Mouse (Mus musculus) liver, embryonic 14.5 days (tissue): Measurements from ENCODE around the gene Klf6. TPM values are rescaled to one million over a fixed set of nuclear protein-coding genes. Genes with fewer than 3 reads are reported as not detected.

Source experiments
- ATAC-seq: fragments of 200-750 bp; cut with Nextera tagmentation; 2 replicates; pipeline ENCODE4 v1.8.0; 2017; ENCODE audit warnings: moderate number of reproducible peaks, mild to moderate bottlenecking, moderate library complexity; ENCODE audit not compliant: insufficient read depth
- DNase-seq, 3 experiments: peaks; one replicate each; pipeline ENCODE4 v3.0.0-alpha.2; 2012 to 2013; ENCODE audit warnings: low read depth in 3 of 3, low spot score in 3 of 3
- H3K27ac ChIP-seq: fragments of 300-500 bp; sonication (generic); 2 replicates; pipeline ENCODE4 v1.5.1; 2014; ENCODE audit warnings: moderate library complexity, mild to moderate bottlenecking, control low read depth, inconsistent platforms
- H3K27me3 ChIP-seq: fragments of 300-500 bp; sonication (generic); 2 replicates; pipeline ENCODE4 v1.6.1; 2014; ENCODE audit warnings: mild to moderate bottlenecking, low read length, moderate library complexity; ENCODE audit not compliant: control insufficient read depth, insufficient read depth
- H3K36me3 ChIP-seq: fragments of 300-500 bp; sonication (generic); replicated peaks from 2 replicates; pipeline ENCODE4 v1.6.1; 2014; ENCODE audit warnings: low read depth; ENCODE audit not compliant: control insufficient read depth, insufficient read depth
- H3K4me1 ChIP-seq, 2 experiments: fragments of 200-500 bp in 1 of 2; fragments of 300-500 bp in 1 of 2; sonication (generic) in 1 of 2; replicated peaks; 2 replicates each; pipeline ENCODE4 v1.6.1; 2012 to 2014; ENCODE audit warnings: antibody characterized with exemption in 1 of 2, inconsistent platforms in 1 of 2, low read length in 1 of 2; ENCODE audit not compliant: control insufficient read depth in 2 of 2, insufficient read depth in 2 of 2
- H3K4me2 ChIP-seq: fragments of 300-500 bp; sonication (generic); 2 replicates; pipeline ENCODE4 v1.6.1; 2014; ENCODE audit warnings: low read depth, mild to moderate bottlenecking, control low read depth, moderate library complexity
- H3K4me3 ChIP-seq, 2 experiments: fragments of 200-500 bp in 1 of 2; fragments of 300-500 bp in 1 of 2; sonication (generic) in 1 of 2; 2 replicates each; pipeline ENCODE4 v1.5.1; 2012 to 2014; ENCODE audit warnings: low read depth in 2 of 2, low read length in 2 of 2, mild to moderate bottlenecking in 2 of 2, control low read depth in 1 of 2, inconsistent platforms in 1 of 2, moderate library complexity in 1 of 2; ENCODE audit not compliant: insufficient read depth in 1 of 2
- H3K9ac ChIP-seq: fragments of 300-500 bp; sonication (generic); replicated peaks from 2 replicates; pipeline ENCODE4 v1.6.1; 2014; ENCODE audit warnings: mild to moderate bottlenecking, control low read depth, moderate library complexity
- H3K9me3 ChIP-seq: fragments of 300-500 bp; sonication (generic); 2 replicates; pipeline ENCODE4 v1.6.1; 2016; ENCODE audit warnings: low read length, mixed read lengths; ENCODE audit not compliant: control insufficient read depth
- CTCF ChIP-seq: IDR thresholded peaks from 2 replicates; pipeline ENCODE4 v1.5.1; 2016; ENCODE audit warnings: antibody characterized with exemption, low read depth, control low read depth
- EP300 ChIP-seq: IDR thresholded peaks from 2 replicates; pipeline ENCODE4 v1.6.1; 2016; ENCODE audit warnings: antibody characterized with exemption, low read depth
- WGBS: fragments of 180-500 bp; shearing (Covaris S2); extraction: QIAGEN DNeasy Blood & Tissue Kit; methylation state at CpG from one replicate; pipeline ENCODE4 v1.1.7; 2014; ENCODE audit not compliant: insufficient replicate concordance; 5-methylcytosine and 5-hydroxymethylcytosine counted together
- polyA plus RNA-seq, 2 experiments: library from polyadenylated mRNA; depleted of rRNA in 1 of 2; stranded (reverse) in 1 of 2; unstranded in 1 of 2; fragments of >200 nt; fragmentation: Nextera tagmentation in 1 of 2; extraction: Ambion mirVana in 1 of 2; gene quantifications; 2 replicates each; pipeline versions ENCODE4 v1.2.1 to v1.2.3; 2012 to 2014

Klf6 gene
- polyA plus RNA-seq, 2 experiments: 4.5 to 12.5 TPM

DNA sequence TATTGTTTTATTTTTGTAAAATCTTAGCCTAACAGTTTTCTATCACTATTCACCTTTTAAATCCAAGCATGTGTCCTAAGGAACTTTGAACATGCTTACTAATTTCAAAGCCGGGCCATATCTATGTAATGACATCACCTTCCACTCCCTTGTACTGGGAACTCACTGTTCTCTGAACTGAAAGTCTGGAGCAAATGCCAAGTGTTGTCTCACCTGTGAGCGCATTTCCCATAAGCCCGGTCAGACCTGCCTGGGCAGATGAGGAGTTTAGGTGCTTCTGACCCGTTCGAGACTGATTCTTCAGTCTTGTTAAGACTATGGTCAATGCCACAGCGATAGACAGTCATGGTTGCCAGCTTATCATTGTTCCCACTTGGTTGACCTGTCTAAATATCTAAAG is 19.9 kb upstream of the Klf6 start:
- DNase-seq (no peak), ATAC-seq (no peak)
- 53% methylated on average over 6 of the region's 6 CpGs for WGBS
- Histone ChIP-seq H3K9me3 (no peaks in the 10 kb centered on the region), H3K4me2 (no peak overlapping the region), H3K4me1 (peaks cover 4 to 10% of the 10 kb centered on the region in 2 experiments), H3K27ac (no peak overlapping the region), H3K9ac (no peak overlapping the region), H3K4me3 (no peak overlapping the region), H3K36me3 (no peaks in the 10 kb centered on the region), H3K27me3 (no peaks in the 10 kb centered on the region)
- TF ChIP-seq CTCF: no peak
- TF ChIP-seq EP300: no peak

DNA sequence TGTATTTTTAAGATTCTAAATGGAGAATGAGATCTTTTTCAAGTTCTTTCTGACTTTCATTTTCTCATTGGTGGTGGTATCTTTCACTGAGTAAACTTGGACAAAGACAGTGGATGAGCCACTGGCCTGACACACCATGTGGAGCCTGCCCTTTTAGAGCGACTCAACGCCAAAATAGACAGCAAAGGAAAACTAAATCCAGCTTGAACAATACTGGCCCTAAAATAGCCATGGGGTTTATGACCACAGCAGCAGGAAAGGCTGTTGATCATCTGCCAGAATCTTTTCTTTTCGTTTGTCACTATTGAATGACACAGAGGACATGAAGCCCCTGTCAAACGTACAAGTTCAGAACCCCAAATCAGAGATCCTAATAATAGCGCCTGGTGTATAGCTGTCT is 18.4 kb upstream of the Klf6 start:
- Histone ChIP-seq H3K36me3 (no peaks in the 10 kb centered on the region), H3K27ac (no peak overlapping the region), H3K4me2 (no peak overlapping the region), H3K9ac (no peak overlapping the region), H3K4me3 (no peak overlapping the region), H3K9me3 (no peaks in the 10 kb centered on the region), H3K4me1 (peaks cover 4 to 16% of the 10 kb centered on the region in 2 experiments), H3K27me3 (no peaks in the 10 kb centered on the region)
- DNase-seq (no peak), ATAC-seq (no peak)
- WGBS: 35% methylated on average over 5 of the region's 5 CpGs
- TF ChIP-seq CTCF (no peak), EP300 (no peak)

DNA sequence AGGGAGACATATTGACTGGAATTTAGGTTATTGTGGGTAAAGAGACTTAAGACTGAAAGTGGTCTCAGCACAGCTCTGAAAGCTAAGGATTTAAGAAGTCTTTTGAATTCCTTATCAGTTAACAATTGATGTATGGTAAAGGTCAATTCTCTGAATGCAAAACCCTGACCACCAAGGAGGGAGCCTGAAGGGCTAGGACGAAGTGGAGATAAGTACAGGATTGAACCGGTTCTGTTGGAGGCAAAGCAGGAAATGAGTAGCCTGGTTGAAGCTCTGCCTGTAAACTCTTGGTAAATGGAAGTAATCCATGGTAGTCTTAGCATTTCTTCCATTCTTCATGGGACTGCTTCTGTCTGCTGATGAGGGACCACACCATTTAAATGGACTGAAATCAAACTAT is 17.5 kb upstream of the Klf6 start:
- TF ChIP-seq CTCF (no peak), EP300 (no peak)
- WGBS: 19% methylated on average over 2 of the region's 2 CpGs
- DNase-seq: no peak

DNA sequence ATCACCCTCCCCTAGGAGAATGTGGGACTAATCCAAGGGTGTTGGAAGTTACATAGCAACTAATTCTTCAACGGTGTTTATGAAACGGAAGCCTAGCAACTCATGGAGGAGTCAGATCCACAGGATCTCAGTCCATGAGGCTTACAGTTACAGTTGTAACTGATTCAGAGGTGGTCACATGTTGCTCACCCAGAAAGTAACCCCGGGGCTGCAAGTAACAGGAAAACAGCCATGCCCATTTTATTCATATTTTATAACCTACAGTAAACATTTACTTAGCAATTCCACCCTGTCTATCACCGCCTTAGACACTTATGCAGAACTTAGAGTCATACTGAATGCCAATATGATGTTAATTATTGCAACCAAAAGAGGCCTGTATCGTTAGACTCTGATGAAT is 16.9 kb upstream of the Klf6 start:
- Histone ChIP-seq H3K27ac (no peak overlapping the region), H3K4me3 (no peak overlapping the region), H3K9me3 (no peaks in the 10 kb centered on the region), H3K4me2 (no peak overlapping the region), H3K9ac (no peak overlapping the region), H3K4me1 (peaks cover 4 to 16% of the 10 kb centered on the region in 2 experiments), H3K36me3 (no peaks in the 10 kb centered on the region), H3K27me3 (no peaks in the 10 kb centered on the region)
- ATAC-seq (no peak), DNase-seq (no peak)
- no peak for TF ChIP-seq CTCF
- WGBS: 70% methylated on average over 5 of the region's 5 CpGs

More for the DNA sequence above, 17.5 kb upstream of the Klf6 start:
- ATAC-seq: no peak
- H3K27me3 ChIP-seq: no peaks in the 10 kb centered on the region
- H3K36me3 ChIP-seq: no peaks in the 10 kb centered on the region
- H3K4me2 ChIP-seq: no peak overlapping the region
- no peak overlapping the region for H3K9ac ChIP-seq
- H3K9me3 ChIP-seq: no peaks in the 10 kb centered on the region
- peaks cover 4 to 16% of the 10 kb centered on the region in 2 experiments for H3K4me1 ChIP-seq
- no peak overlapping the region for H3K4me3 ChIP-seq
- H3K27ac ChIP-seq: no peak overlapping the region

DNA sequence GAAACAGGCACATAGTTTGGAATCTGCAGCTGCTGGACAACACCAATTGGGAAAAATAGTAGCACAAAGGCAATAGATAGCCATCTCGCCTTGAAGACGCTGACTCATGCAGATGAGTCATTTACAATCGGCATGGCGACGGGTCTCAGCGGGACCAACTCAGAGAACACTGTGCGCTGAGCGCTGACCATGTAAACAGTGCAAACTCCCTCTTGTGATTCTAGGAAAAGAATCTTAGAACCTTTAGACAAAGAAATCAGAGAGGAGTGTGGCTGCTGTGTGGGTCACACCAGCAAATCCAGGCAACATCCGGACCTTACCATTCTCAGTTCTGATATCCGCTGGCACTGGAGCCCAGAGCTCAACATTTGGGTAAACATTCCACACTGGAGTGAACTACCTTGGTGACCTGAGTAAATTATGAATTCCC is 16.1 kb upstream of the Klf6 start:
- H3K27me3 ChIP-seq: no peaks in the 10 kb centered on the region
- TF ChIP-seq CTCF (no peak), EP300 (no peak)
- DNase-seq (no peak), ATAC-seq (peak; percentile 56; the same call in 1 of the 2 replicates)
- no peaks in the 10 kb centered on the region for H3K9me3 ChIP-seq
- peak overlapping the region; percentile 52 for H3K4me2 ChIP-seq
- no peak overlapping the region for H3K9ac ChIP-seq
- H3K27ac ChIP-seq: no peak overlapping the region
- 10% methylated on average over 10 of the region's 10 CpGs for WGBS
- H3K4me1 ChIP-seq: peaks cover 4 to 16% of the 10 kb centered on the region in 2 experiments
- peak overlapping the region in 1 of 2 experiments; percentile 35; a peak in 1 of 4 replicates for H3K4me3 ChIP-seq
- no peaks in the 10 kb centered on the region for H3K36me3 ChIP-seq
